Mouse (Mus musculus) yolk sac, embryonic 10.5 days (tissue): ENCODE measurements at regions not wholly inside any gene's neighbourhood (a gene's known extent, or its start where the extent isn't known, plus 50 kb on each side); places are given as distances from the start of the nearest gene placed in this dataset.

Source experiments
- DNase-seq: peaks from one replicate; pipeline ENCODE4 v3.0.0-alpha.2; 2017; ENCODE audit warnings: low spot score

DNA sequence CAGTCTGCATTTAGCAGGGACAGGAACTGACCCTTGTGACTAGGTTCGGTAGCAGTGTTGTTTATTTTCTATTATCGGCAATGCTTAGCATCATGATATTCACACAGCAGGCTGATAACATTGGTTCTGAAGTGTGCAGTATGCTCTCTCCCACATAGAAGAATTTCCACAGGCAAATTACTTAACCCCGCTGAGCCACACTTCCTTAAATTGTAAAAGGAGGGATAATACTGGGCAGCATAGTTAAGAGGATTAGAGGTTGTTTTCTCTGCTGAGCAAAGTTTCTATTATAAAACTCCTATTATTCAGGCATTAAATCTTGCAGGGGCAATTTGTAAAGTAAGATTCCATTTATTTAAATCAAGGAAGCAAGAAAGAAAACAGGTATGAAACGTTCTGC, 489.4 kb upstream of the Arpp21 start:
- no peak for DNase-seq

DNA sequence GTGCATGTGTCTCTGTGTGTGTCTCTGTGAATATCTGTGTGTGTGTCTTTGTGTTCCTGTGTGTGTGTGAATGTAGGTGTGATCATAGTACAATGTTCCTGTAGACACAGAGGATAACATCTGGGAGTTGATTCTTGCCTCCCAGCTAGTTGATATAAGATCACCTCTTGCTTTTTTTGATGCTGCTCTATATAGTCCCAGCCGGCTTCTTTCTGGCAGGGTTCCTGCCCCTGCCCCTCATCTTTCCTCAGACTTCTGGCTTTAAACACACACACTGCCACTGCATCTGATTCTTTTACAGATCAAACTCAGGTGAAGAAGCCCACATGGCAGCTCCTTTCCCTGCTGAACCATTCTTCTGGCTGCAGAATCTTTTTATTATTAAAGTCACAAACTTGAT, 487.6 kb upstream of the Arpp21 start:
- DNase-seq: no peak

DNA sequence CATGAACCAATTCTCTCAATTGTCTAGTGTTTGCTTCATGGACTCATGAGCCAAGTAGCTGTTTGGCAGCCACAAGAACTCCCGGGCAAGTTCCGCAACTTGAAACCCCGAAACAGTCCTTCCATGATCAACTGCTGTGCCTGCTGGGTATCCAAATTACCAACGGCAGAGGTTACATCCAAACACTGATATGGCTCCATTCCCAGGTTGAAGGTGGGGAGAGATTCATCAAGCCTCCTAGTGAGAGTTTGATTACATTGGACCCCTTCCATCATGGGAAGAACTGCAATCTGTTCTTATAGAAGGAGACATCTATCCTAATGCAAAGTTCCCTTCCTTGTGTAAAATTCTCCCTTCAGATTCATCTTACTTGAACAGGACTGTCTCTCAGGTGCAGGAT, 486.8 kb upstream of the Arpp21 start:
- DNase-seq: no peak

DNA sequence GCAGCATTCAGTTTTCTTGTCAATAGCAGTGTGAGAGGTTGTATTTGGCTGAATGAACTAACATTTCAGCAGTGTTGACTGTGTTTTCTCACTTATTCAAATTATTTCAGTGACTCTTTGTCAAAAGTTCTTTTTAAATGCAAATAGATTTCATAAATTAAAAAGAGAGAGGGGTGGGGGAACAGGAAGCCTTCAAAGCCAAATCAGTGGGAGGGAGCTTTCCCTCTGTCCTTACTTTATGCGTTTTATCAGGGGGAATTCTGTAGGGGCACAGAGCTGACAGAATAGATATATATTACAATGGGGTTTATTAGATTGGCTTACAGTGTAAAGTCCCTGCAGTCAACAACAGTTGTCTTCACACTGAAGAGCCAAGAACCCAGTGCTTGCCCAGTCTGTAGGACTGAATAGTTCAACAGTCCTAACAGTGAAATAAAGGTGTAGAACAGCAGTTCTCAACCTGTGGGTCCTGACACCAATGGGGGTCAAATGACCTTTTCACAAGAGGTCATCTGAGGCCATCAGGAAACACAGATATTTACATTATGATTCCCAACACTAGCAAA, 479.5 kb upstream of the Arpp21 start:
- no peak for DNase-seq

DNA sequence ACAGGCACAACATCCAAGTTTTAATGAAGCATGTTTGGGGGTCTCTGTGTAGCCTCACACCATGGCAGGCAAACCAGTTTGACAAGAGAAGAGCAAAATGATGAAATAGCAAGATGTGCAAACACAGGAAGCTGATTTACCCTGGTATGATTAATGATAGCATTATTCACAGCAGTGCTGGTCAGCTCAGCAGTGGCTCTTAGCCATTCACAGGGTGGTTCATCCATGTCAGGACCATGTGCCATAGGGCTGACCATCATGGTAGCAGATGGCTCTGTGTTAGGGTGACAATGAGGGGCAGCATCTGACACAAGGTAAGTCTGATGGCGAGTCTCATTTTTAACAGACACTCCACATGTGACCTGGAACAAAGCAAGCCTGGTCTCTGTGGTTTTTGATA, 443.1 kb upstream of the Arpp21 start:
- DNase-seq: no peak

DNA sequence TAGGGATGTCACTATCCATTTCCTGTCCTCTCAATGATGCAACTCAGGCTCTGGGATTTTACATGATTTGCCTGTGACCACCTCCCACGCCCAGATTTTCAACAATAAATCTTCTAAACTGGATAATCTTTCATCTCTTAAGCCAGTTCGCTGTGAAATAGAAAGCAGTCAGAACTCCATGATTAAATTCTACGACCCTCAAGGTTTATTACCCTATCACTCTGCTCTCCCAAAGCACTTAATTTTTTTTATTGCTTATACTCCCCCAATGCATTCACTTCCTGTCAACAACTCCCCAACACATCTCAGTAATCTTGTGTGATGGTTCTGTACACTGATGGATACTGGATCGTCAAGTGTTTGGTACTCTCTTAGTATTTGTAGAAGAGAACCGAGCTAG, 439.5 kb upstream of the Arpp21 start:
- DNase-seq: no peak
